Mouse (Mus musculus) hindbrain, embryonic 15.5 days (tissue): ENCODE data around the gene Nfx1. TPM values are rescaled to one million over a fixed set of nuclear protein-coding genes. Genes with fewer than 3 reads are reported as not detected.
A peak's percentile ranks its signal among the peaks of the same experiment; 100 is the strongest.

ENCODE experiments used
- ATAC-seq: fragments of 200-750 bp; cut with Nextera tagmentation; 2 replicates; pipeline ENCODE4 v1.8.0; 2017; ENCODE audit warnings: low read depth, moderate number of reproducible peaks, moderate TSS enrichment; ENCODE audit not compliant: low FRiP score
- H3K27ac ChIP-seq: fragments of 300-500 bp; sonication (generic); replicated peaks from 2 replicates; pipeline ENCODE4 v1.5.1; 2015; ENCODE audit warnings: mild to moderate bottlenecking, inconsistent platforms
- H3K27me3 ChIP-seq: fragments of 300-500 bp; sonication (generic); 2 replicates; pipeline ENCODE4 v1.6.1; 2015; ENCODE audit warnings: control low read depth, inconsistent platforms
- H3K36me3 ChIP-seq: fragments of 300-500 bp; sonication (generic); 2 replicates; pipeline ENCODE4 v1.6.1; 2015; ENCODE audit warnings: control low read depth, inconsistent platforms
- H3K4me1 ChIP-seq: fragments of 300-500 bp; sonication (generic); replicated peaks from 2 replicates; pipeline ENCODE4 v1.6.1; 2015; ENCODE audit warnings: control low read depth, inconsistent platforms
- H3K4me2 ChIP-seq: fragments of 300-500 bp; sonication (generic); 2 replicates; pipeline ENCODE4 v1.6.1; 2015; ENCODE audit warnings: moderate library complexity, mild to moderate bottlenecking, inconsistent platforms
- H3K4me3 ChIP-seq: fragments of 300-500 bp; sonication (generic); 2 replicates; pipeline ENCODE4 v1.5.1; 2015; ENCODE audit warnings: mild to moderate bottlenecking, inconsistent platforms
- H3K9ac ChIP-seq: fragments of 300-500 bp; sonication (generic); 2 replicates; pipeline ENCODE4 v1.6.1; 2015; ENCODE audit warnings: inconsistent platforms
- H3K9me3 ChIP-seq: fragments of 300-500 bp; sonication (generic); 2 replicates; pipeline ENCODE4 v1.6.1; 2016; ENCODE audit warnings: control low read depth, inconsistent platforms
- WGBS: fragments of 180-500 bp; shearing (Covaris S2); methylation state at CpG from one replicate; pipeline ENCODE4 v1.1.7; 2015; 5-methylcytosine and 5-hydroxymethylcytosine counted together
- polyA plus RNA-seq: library from polyadenylated mRNA; unstranded; fragments of >200 nt; fragmentation: Nextera tagmentation; extraction: Ambion mirVana; gene quantifications from 2 replicates; pipeline ENCODE4 v1.2.1, GENCODE M21; 2015

The Nfx1 gene
- polyA plus RNA-seq, 1 experiment from 2014 or later, result 106 TPM

DNA sequence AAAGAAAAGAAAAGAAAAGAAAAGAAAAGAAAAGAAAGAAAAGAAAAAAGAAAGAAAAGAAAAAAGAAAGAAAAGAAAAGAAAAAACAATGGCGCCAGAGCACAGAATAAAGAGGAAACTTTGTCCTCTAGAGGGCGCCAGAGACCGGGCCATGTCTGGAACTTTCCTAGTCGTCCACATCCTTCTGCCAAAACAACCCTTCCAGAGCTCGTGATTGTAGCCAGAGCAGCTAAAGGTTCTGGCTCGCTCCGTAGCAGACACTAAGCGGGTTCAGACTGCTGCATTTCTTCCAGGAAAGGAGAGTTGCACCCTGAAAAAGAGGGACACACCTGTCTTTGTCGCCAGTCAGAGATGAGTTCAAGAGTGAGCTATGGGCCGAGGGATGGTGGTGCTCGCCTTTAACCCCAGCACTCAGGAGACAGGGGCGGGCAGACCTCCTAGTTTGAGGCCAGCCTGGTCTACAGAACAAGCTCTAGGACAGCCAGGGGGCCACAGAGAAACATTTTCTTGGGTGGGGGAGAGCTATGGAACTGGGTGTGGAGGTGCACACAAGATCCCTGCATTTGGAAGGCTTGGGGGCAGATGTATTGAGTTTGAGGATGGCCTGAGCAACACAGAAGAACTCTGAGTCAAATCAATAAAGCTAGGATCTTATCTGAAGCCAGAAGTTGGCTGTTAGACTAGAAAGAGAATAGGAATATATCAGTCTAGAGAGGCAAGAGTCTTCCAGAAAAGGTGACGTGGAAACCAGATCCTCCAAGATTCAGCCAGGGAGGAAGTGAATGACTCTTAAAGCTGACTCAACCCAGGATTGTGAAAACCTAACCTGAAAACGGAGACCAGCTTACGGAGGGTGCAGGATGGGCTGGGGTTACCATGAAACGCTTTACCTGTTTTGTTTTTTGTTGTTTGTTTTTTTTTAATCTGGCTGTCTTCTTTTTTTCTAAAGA is 80.3 kb downstream of the Nfx1 start:
- Histone ChIP-seq H3K27ac (no peak overlapping the region), H3K4me2 (peak overlapping the region; percentile 52), H3K4me3 (peak overlapping the region; percentile 9; the same call in 1 of the 2 replicates), H3K4me1 (peaks cover 4% of the 10 kb centered on the region; the same call in 1 of the 2 replicates), H3K9me3 (no peaks in the 10 kb centered on the region), H3K9ac (0 out of 2 replicates have a peak overlapping the region, but pooled peaks have one; percentile 35), H3K36me3 (no peaks in the 10 kb centered on the region), H3K27me3 (no peaks in the 10 kb centered on the region)
- WGBS, result 34% methylated on average over 16 of the region's 16 CpGs
- ATAC-seq, result peak; percentile 74

DNA sequence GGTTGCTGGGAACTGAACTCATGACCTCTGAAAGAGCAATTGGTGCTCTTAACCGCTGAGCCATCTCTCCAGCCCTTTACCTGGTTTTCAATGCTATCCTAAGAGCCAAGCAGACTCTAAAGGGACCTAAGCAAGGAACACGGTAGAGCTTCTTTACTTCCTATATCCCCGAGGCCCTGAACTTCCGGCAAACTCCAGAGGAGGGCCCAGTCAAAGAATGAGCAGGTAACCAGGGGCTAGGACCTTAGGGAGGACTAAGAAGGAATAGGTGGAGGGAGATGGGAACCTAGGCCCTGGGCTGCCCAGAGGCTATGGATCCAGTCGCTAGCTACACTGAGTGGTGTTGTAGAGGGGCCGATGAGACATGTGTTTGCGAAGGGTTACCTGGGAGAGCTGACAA is 81.1 kb downstream of the Nfx1 start:
- peaks cover 4% of the 10 kb centered on the region; the same call in 1 of the 2 replicates for H3K4me1 ChIP-seq
- no peak overlapping the region for H3K4me3 ChIP-seq
- WGBS, result 81% methylated on average over 7 of the region's 7 CpGs
- no peak for ATAC-seq
- H3K27ac ChIP-seq, result no peak overlapping the region
- no peak overlapping the region for H3K9ac ChIP-seq
- no peaks in the 10 kb centered on the region for H3K27me3 ChIP-seq
- no peak overlapping the region for H3K4me2 ChIP-seq
- H3K9me3 ChIP-seq, result no peaks in the 10 kb centered on the region
- no peaks in the 10 kb centered on the region for H3K36me3 ChIP-seq

DNA sequence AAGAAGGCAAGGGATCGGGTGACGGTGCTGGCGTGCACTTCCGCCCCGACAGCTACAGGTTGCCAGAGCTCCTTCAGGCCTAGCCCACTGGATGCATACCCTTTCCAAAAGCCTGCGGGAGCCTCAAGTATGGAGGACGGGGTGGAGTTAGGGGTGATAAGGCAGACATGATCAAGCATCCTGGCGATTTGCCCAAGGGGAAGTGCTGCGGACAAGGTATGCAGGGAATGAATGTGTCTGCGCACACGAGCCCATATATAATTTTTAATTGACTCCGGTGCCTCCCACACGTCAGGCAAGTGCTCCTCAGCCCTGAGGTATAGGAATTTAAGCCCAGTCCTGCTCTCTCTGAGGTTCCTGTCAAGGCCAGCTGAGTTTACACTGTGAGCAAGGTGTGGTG is 84.4 kb downstream of the Nfx1 start:
- peaks cover 4% of the 10 kb centered on the region; the same call in 1 of the 2 replicates for H3K4me1 ChIP-seq
- WGBS, result 92% methylated on average over 13 of the region's 13 CpGs

GRCm38 (mm10) chr4:41056253-41056652 is 85.5 kb downstream of the Nfx1 start:
- no peaks in the 10 kb centered on the region for H3K9me3 ChIP-seq
- H3K27ac ChIP-seq, result no peak overlapping the region
- H3K27me3 ChIP-seq, result no peaks in the 10 kb centered on the region
- no peak overlapping the region for H3K9ac ChIP-seq
- H3K36me3 ChIP-seq, result no peaks in the 10 kb centered on the region
- no peaks in the 10 kb centered on the region for H3K4me1 ChIP-seq
- H3K4me2 ChIP-seq, result no peak overlapping the region
- ATAC-seq, result no peak
- H3K4me3 ChIP-seq, result no peak overlapping the region
- 46% methylated on average over 1 of the region's 1 CpGs for WGBS

More for the DNA sequence above, 84.4 kb downstream of the Nfx1 start:
- no peak overlapping the region for H3K4me3 ChIP-seq
- H3K9me3 ChIP-seq, result no peaks in the 10 kb centered on the region
- ATAC-seq, result no peak
- no peaks in the 10 kb centered on the region for H3K27me3 ChIP-seq
- H3K36me3 ChIP-seq, result no peaks in the 10 kb centered on the region
- H3K27ac ChIP-seq, result no peak overlapping the region
- no peak overlapping the region for H3K4me2 ChIP-seq
- H3K9ac ChIP-seq, result no peak overlapping the region

GRCm38 (mm10) chr4:41056742-41057332 is 86.1 kb downstream of the Nfx1 start:
- H3K4me1 ChIP-seq, result no peaks in the 10 kb centered on the region
- H3K27ac ChIP-seq, result no peak overlapping the region
- no peak for ATAC-seq
- H3K4me3 ChIP-seq, result no peak overlapping the region
- no peaks in the 10 kb centered on the region for H3K27me3 ChIP-seq
- H3K36me3 ChIP-seq, result no peaks in the 10 kb centered on the region
- no peaks in the 10 kb centered on the region for H3K9me3 ChIP-seq
- 73% methylated on average over 7 of the region's 7 CpGs for WGBS
- no peak overlapping the region for H3K4me2 ChIP-seq
- no peak overlapping the region for H3K9ac ChIP-seq

GRCm38 (mm10) chr4:41057361-41057760 is 86.7 kb downstream of the Nfx1 start:
- Histone ChIP-seq H3K27me3 (no peaks in the 10 kb centered on the region), H3K4me2 (no peak overlapping the region), H3K9ac (no peak overlapping the region), H3K9me3 (no peaks in the 10 kb centered on the region), H3K36me3 (no peaks in the 10 kb centered on the region), H3K27ac (no peak overlapping the region), H3K4me1 (no peaks in the 10 kb centered on the region), H3K4me3 (no peak overlapping the region)
- ATAC-seq, result no peak
- 72% methylated on average over 6 of the region's 9 CpGs for WGBS

GRCm38 (mm10) chr4:41063351-41063750 is 92.6 kb downstream of the Nfx1 start:
- 58% methylated on average over 3 of the region's 3 CpGs for whole genome bisulfite sequencing
- H3K27me3 ChIP-seq, result no peaks in the 10 kb centered on the region
- ATAC-seq, result no peak

GRCm38 (mm10) chr4:41063894-41064673 is 93.4 kb downstream of the Nfx1 start:
- H3K27me3 ChIP-seq, result no peaks in the 10 kb centered on the region
- H3K4me2 ChIP-seq, result no peak overlapping the region
- WGBS, result 28% methylated on average over 16 of the region's 16 CpGs
- H3K9me3 ChIP-seq, result no peaks in the 10 kb centered on the region
- no peaks in the 10 kb centered on the region for H3K36me3 ChIP-seq
- no peak overlapping the region for H3K9ac ChIP-seq
- no peak overlapping the region for H3K27ac ChIP-seq
- ATAC-seq, result no peak
- no peak overlapping the region for H3K4me3 ChIP-seq
- H3K4me1 ChIP-seq, result no peaks in the 10 kb centered on the region

More at GRCm38 (mm10) chr4:41063351-41063750, 92.6 kb downstream of the Nfx1 start:
- no peaks in the 10 kb centered on the region for H3K4me1 ChIP-seq
- H3K4me3 ChIP-seq, result no peak overlapping the region
- H3K9ac ChIP-seq, result no peak overlapping the region
- no peaks in the 10 kb centered on the region for H3K9me3 ChIP-seq
- H3K36me3 ChIP-seq, result no peaks in the 10 kb centered on the region
- no peak overlapping the region for H3K27ac ChIP-seq
- H3K4me2 ChIP-seq, result no peak overlapping the region

- WGBS, result 88% methylated on average over 4 of the region's 4 CpGs
- H3K27ac ChIP-seq, result no peak overlapping the region
- no peaks in the 10 kb centered on the region for H3K27me3 ChIP-seq
Observed at GRCm38 (mm10) chr4:41065196-41065595, 94.5 kb downstream of the Nfx1 start.

GRCm38 (mm10) chr4:41071500-41072429 is 101.1 kb downstream of the Nfx1 start:
- Histone ChIP-seq H3K4me2 (no peak overlapping the region), H3K4me1 (no peaks in the 10 kb centered on the region), H3K36me3 (no peaks in the 10 kb centered on the region), H3K9ac (no peak overlapping the region), H3K27ac (no peak overlapping the region), H3K9me3 (no peaks in the 10 kb centered on the region), H3K27me3 (no peaks in the 10 kb centered on the region), H3K4me3 (no peak overlapping the region)
- ATAC-seq, result peak; percentile 45; the same call in 1 of the 2 replicates
- 67% methylated on average over 14 of the region's 14 CpGs for WGBS

More at GRCm38 (mm10) chr4:41065196-41065595, 94.5 kb downstream of the Nfx1 start:
- no peak overlapping the region for H3K9ac ChIP-seq
- no peaks in the 10 kb centered on the region for H3K36me3 ChIP-seq
- H3K4me3 ChIP-seq, result no peak overlapping the region
- ATAC-seq, result no peak
- no peak overlapping the region for H3K4me2 ChIP-seq
- no peaks in the 10 kb centered on the region for H3K4me1 ChIP-seq
- no peaks in the 10 kb centered on the region for H3K9me3 ChIP-seq
